Comparison of ENCODE assay signal across 20 mouse cellular contexts in genomic region chr7:100046486-100046885, GRCm38 (mm10). TPM values are rescaled to one million over a fixed set of nuclear protein-coding genes. Genes with fewer than 3 reads are reported as not detected.
A peak's percentile ranks its signal among the peaks of the same experiment; 100 is the strongest.
DNase-seq lines count a peak whose midpoint lies in the region; ATAC-seq and TF ChIP-seq lines count a peak whose summit lies in the region.
"Had no signal": no experiment of that assay in that cellular context is flagged by ENCODE, and none has a peak within 500 bp of the region (broad histone marks: within the 10 kb centered on the region; RNA-seq: fewer than 3 reads in every experiment).

No protein-coding gene starts in this region.

- H3K36me3 ChIP-seq in kidney, embryonic 16.5 days (ENCODE audit: insufficient read depth, low read length): no peaks in the 10 kb centered on the region
- H3K36me3 ChIP-seq: heart, embryonic 13.5 days; hindbrain, embryonic 10.5 days; liver, embryonic 12.5 days had no signal

- H3K27me3 ChIP-seq in cerebellum, adult 2 months (ENCODE audit: control insufficient read depth, insufficient read depth, low read length): no peaks in the 10 kb centered on the region
- no peaks in the 10 kb centered on the region for H3K27me3 ChIP-seq in kidney, embryonic 16.5 days (ENCODE audit: insufficient read depth, low read length)

- no peak overlapping the region for H3K9ac ChIP-seq in kidney, embryonic 16.5 days (replicated peaks; ENCODE audit: low read length)
- H3K9ac ChIP-seq: heart, embryonic 13.5 days; liver, embryonic 12.5 days had no signal

- no peak for TF ChIP-seq POLR2A in cerebellum, adult 2 months (IDR thresholded peaks at IDR 0.05; ENCODE audit: borderline replicate concordance, insufficient read depth, low read length)

- no peak overlapping the region for H3K4me3 ChIP-seq in cerebellum, adult 2 months (replicated peaks; ENCODE audit: insufficient read depth, low read depth, low read length)
- H3K4me3 ChIP-seq in kidney, embryonic 16.5 days (ENCODE audit: low read length): no peak overlapping the region
- H3K4me3 ChIP-seq: erythroblast, embryonic 14.5 days; heart, embryonic 13.5 days; hindbrain, embryonic 10.5 days; liver, embryonic 12.5 days; megakaryocyte, embryonic 14.5 days had no signal

- no peak for TF ChIP-seq CTCF in cerebellum, adult 2 months (IDR thresholded peaks at IDR 0.05; ENCODE audit: borderline replicate concordance, insufficient read depth, low read depth, low read length)

- H3K4me2 ChIP-seq in kidney, embryonic 16.5 days (replicated peaks; ENCODE audit: low read depth, low read length): no peak overlapping the region
- H3K4me2 ChIP-seq: heart, embryonic 13.5 days; liver, embryonic 12.5 days had no signal

- H3K27ac ChIP-seq in cerebellum, adult 2 months (ENCODE audit: insufficient read depth, low read length): 0 out of 2 replicates have a peak overlapping the region, but pooled peaks have one; percentile 18
- no peak overlapping the region for H3K27ac ChIP-seq in kidney, embryonic 16.5 days (ENCODE audit: low read length)
- H3K27ac ChIP-seq: heart, embryonic 13.5 days; hindbrain, embryonic 10.5 days; liver, embryonic 12.5 days had no signal

- ATAC-seq in kidney, embryonic 16.5 days (ENCODE audit: low FRiP score, low TSS enrichment): no peak
- ATAC-seq in erythroid progenitor cell, adult 5-6 weeks (replicated peaks; ENCODE audit: low FRiP score, poor library complexity, severe bottlenecking): no peak
- ATAC-seq: inflammation-experienced regulatory T-cells, adult 6 months; liver, embryonic 12.5 days; lung, postnatal 0 days had no signal

- peak; percentile 36 to 67 for DNase-seq in cerebellum, adult 2 months
- no peak for DNase-seq in cerebellum, adult 11 months
- peak; percentile 62 for DNase-seq in kidney, adult 9 months
- peak; percentile 10 for DNase-seq in 416B (ENCODE audit: low read depth)
- peak; percentile 77 for DNase-seq in brain, adult 2 months (ENCODE audit: low read depth, low spot score)
- no peak for DNase-seq in right cerebral cortex, postnatal 14 days
- DNase-seq: thymus, adult 2 months had no signal

- 21% methylated on average over 2 of the region's 2 CpGs for WGBS in cerebellum, adult 2 months
- WGBS in kidney, embryonic 16.5 days: 51% methylated on average over 2 of the region's 2 CpGs

- H3K4me1 ChIP-seq in cerebellum, adult 2 months (ENCODE audit: control insufficient read depth, insufficient read depth, low read length): peaks cover 24% of the 10 kb centered on the region
- H3K4me1 ChIP-seq in kidney, embryonic 16.5 days (ENCODE audit: insufficient read depth, low read length): peaks cover 27% of the 10 kb centered on the region
- H3K4me1 ChIP-seq: megakaryocyte, embryonic 14.5 days had no signal

- no peaks in the 10 kb centered on the region for H3K9me3 ChIP-seq in kidney, embryonic 16.5 days (ENCODE audit: low read length)
- H3K9me3 ChIP-seq: heart, embryonic 13.5 days; hindbrain, embryonic 10.5 days; liver, embryonic 12.5 days had no signal

RNA-seq across cellular contexts. Expression of gene Chrdl2, which starts 40.5 kb away (rescaled TPM):
- polyA plus RNA-seq in cerebellum, adult 2 months (2012; rRNA removed): 0.79 and 1.3 TPM in 2 replicates
- polyA plus RNA-seq in kidney, embryonic 16.5 days (2015; fragmentation: Nextera tagmentation; extraction: Ambion mirVana): 0.90 and 0.95 TPM in 2 replicates
- not detected in 2 replicates for total RNA-seq in erythroid progenitor cell, adult 5-6 weeks (2015; ENCODE audit: low replicate concordance)
- total RNA-seq in erythroid progenitor cell, adult 5-6 weeks (2017; ENCODE audit: low replicate concordance): not detected in 2 replicates
- total RNA-seq: layer of hippocampus, adult 18-20 months; monocyte, adult 5-6 weeks; neutrophil, adult 5-6 weeks had no signal
- polyA plus RNA-seq: C2C12; erythroblast, embryonic 14.5 days; inflammation-experienced regulatory T-cells, adult 6 months had no signal

Comparison
In these comparisons a context has a peak if more than half of its experiments do, and no peak if none do; other contexts are left out.
1. DNase-seq: peak in cerebellum, adult 2 months (2 of 2), kidney, adult 9 months (single experiment), 416B (single experiment) and brain, adult 2 months (single experiment); none in cerebellum, adult 11 months (single experiment) and right cerebral cortex, postnatal 14 days (single experiment).